Mouse (Mus musculus) lung, postnatal 0 days (tissue): ENCODE data around the gene Cideb. TPM values are rescaled to one million over a fixed set of nuclear protein-coding genes. Genes with fewer than 3 reads are reported as not detected.
A peak's percentile ranks its signal among the peaks of the same experiment; 100 is the strongest.

ENCODE experiments used
- ATAC-seq: fragments of 200-750 bp; cut with Nextera tagmentation; 2 replicates; pipeline ENCODE4 v1.8.0; 2017; ENCODE audit warnings: moderate library complexity
- DNase-seq: peaks from one replicate; pipeline ENCODE4 v3.0.0-alpha.2; 2016; ENCODE audit warnings: low spot score
- H3K27ac ChIP-seq: fragments of 300-500 bp; sonication (generic); 2 replicates; pipeline ENCODE4 v1.5.1; 2014; ENCODE audit warnings: antibody characterized with exemption, mild to moderate bottlenecking, low read length, mixed read lengths
- H3K27me3 ChIP-seq: fragments of 300-500 bp; sonication (generic); replicated peaks from 2 replicates; pipeline ENCODE4 v1.6.1; 2014; ENCODE audit warnings: low read length, mixed read lengths; ENCODE audit not compliant: insufficient read depth
- H3K36me3 ChIP-seq: fragments of 300-500 bp; sonication (generic); 2 replicates; pipeline ENCODE4 v1.6.1; 2014; ENCODE audit warnings: low read length, mixed read lengths; ENCODE audit not compliant: insufficient read depth
- H3K4me1 ChIP-seq: fragments of 300-500 bp; sonication (generic); 2 replicates; pipeline ENCODE4 v1.6.1; 2014; ENCODE audit warnings: antibody characterized with exemption, low read depth, low read length, mixed read lengths; ENCODE audit not compliant: insufficient read depth
- H3K4me2 ChIP-seq: fragments of 300-500 bp; sonication (generic); replicated peaks from 2 replicates; pipeline ENCODE4 v1.6.1; 2014; ENCODE audit warnings: low read depth, mild to moderate bottlenecking, low read length, moderate library complexity, mixed read lengths
- H3K4me3 ChIP-seq: fragments of 300-500 bp; sonication (generic); 2 replicates; pipeline ENCODE4 v1.5.1; 2014; ENCODE audit warnings: low read depth, low read length
- H3K9ac ChIP-seq: fragments of 300-500 bp; sonication (generic); replicated peaks from 2 replicates; pipeline ENCODE4 v1.6.1; 2014; ENCODE audit warnings: low read depth, mild to moderate bottlenecking
- H3K9me3 ChIP-seq: fragments of 300-500 bp; sonication (generic); 2 replicates; pipeline ENCODE4 v1.6.1; 2016; ENCODE audit warnings: low read length, mixed read lengths
- CTCF ChIP-seq: IDR thresholded peaks from 2 replicates; pipeline ENCODE4 v1.5.1; 2016; ENCODE audit warnings: antibody characterized with exemption, mild to moderate bottlenecking
- EP300 ChIP-seq: IDR thresholded peaks from 2 replicates; pipeline ENCODE4 v1.6.1; 2016; ENCODE audit warnings: antibody characterized with exemption, mild to moderate bottlenecking, control low read depth
- WGBS: fragments of 180-500 bp; shearing (Covaris S2); extraction: QIAGEN DNeasy Blood & Tissue Kit; methylation state at CpG from one replicate; pipeline ENCODE4 v1.1.7; 2014; 5-methylcytosine and 5-hydroxymethylcytosine counted together
- polyA plus RNA-seq: library from polyadenylated mRNA; unstranded; fragments of >200 nt; fragmentation: Nextera tagmentation; extraction: Ambion mirVana; gene quantifications from 2 replicates; pipeline ENCODE4 v1.2.1, GENCODE M21; 2015

The Cideb gene
- polyA plus RNA-seq, 1 experiment from 2014 or later: 1.3 TPM

DNA sequence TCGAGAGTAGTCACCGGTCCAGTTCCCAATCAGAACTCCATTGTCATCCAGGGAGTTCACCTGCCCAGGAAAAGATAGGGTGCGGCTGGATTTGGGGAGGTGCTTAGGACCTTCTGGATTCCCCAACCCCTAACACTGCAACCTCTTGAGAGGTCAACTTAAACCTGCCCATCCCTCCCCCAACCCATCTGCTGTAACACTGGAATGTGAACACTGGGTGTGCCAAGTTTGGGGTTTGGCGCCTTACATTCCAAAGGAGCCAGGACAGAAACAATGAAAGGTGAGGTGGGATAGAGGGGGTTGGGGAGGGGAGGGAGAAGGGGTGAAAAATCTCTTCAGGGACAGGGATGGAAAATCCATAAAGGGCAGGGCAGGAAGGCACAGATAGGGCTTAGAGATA, 48.7 kb downstream of the Cideb start:
- Histone ChIP-seq H3K27ac (no peak overlapping the region), H3K9ac (no peak overlapping the region), H3K27me3 (no peaks in the 10 kb centered on the region), H3K4me2 (no peak overlapping the region), H3K36me3 (no peaks in the 10 kb centered on the region), H3K9me3 (no peaks in the 10 kb centered on the region), H3K4me1 (peaks cover 10% of the 10 kb centered on the region; the same call in 1 of the 2 replicates), H3K4me3 (no peak overlapping the region)
- 70% methylated on average over 4 of the region's 4 CpGs for WGBS
- TF ChIP-seq EP300: no peak
- TF ChIP-seq CTCF: no peak
- no peak for DNase-seq
- ATAC-seq: no peak

GRCm38 (mm10) chr14:55707397-55707796, 50.9 kb downstream of the Cideb start:
- ATAC-seq: no peak
- no peaks in the 10 kb centered on the region for H3K27me3 ChIP-seq
- H3K9me3 ChIP-seq: no peaks in the 10 kb centered on the region
- WGBS: 72% methylated on average over 5 of the region's 5 CpGs
- no peak overlapping the region for H3K4me2 ChIP-seq
- no peak overlapping the region for H3K4me3 ChIP-seq
- no peak for DNase-seq
- H3K27ac ChIP-seq: no peak overlapping the region
- H3K9ac ChIP-seq: no peak overlapping the region
- H3K4me1 ChIP-seq: peaks cover under 1% of the 10 kb centered on the region; the same call in 1 of the 2 replicates
- no peaks in the 10 kb centered on the region for H3K36me3 ChIP-seq
- TF ChIP-seq CTCF: no peak
- TF ChIP-seq EP300: no peak

- peak overlapping the region; percentile 60 for H3K27ac ChIP-seq
- H3K4me2 ChIP-seq: no peak overlapping the region
- H3K9me3 ChIP-seq: no peaks in the 10 kb centered on the region
- DNase-seq (peak; percentile 74), ATAC-seq (peak; percentile 84)
- no peak overlapping the region for H3K9ac ChIP-seq
- no peaks in the 10 kb centered on the region for H3K36me3 ChIP-seq
- H3K27me3 ChIP-seq: no peaks in the 10 kb centered on the region
- WGBS: 77% methylated on average over 8 of the region's 8 CpGs
- no peaks in the 10 kb centered on the region for H3K4me1 ChIP-seq
- H3K4me3 ChIP-seq: no peak overlapping the region
- TF ChIP-seq CTCF (no peak), EP300 (no peak)
These were observed 52.1 kb downstream of the Cideb start for GRCm38 (mm10) chr14:55706051-55706600.

Other genes with a start within 250 kb of the Cideb start
- gene Cpne6, start 248.0 kb downstream of the Cideb start, polyA plus RNA-seq: not detected in 2 replicates
- not detected in 2 replicates for gene Nrl, start 233.5 kb downstream of the Cideb start, polyA plus RNA-seq
- gene Pck2, start 218.2 kb downstream of the Cideb start, polyA plus RNA-seq: 37.4 and 37.6 TPM in 2 replicates
- 93.4 and 95.3 TPM in 2 replicates for gene Dcaf11, start 198.5 kb downstream of the Cideb start, polyA plus RNA-seq
- 1.8 and 2.3 TPM in 2 replicates for gene A730061H03Rik, start 198.1 kb downstream of the Cideb start, polyA plus RNA-seq
- 1.3 and 1.5 TPM in 2 replicates for gene Fitm1, start 182.8 kb downstream of the Cideb start, polyA plus RNA-seq
- 215 and 219 TPM in 2 replicates for gene Psme1, start 180.3 kb downstream of the Cideb start, polyA plus RNA-seq
- 18.3 and 18.9 TPM in 2 replicates for gene Emc9, start 173.2 kb downstream of the Cideb start, polyA plus RNA-seq
- 308 and 312 TPM in 2 replicates for gene Psme2, start 167.3 kb downstream of the Cideb start, polyA plus RNA-seq
- 17.4 and 24.1 TPM in 2 replicates for gene Rnf31, start 166.8 kb downstream of the Cideb start, polyA plus RNA-seq
- gene Irf9, start 154.9 kb downstream of the Cideb start, polyA plus RNA-seq: 26.2 and 29.5 TPM in 2 replicates
- gene Rec8, start 140.4 kb downstream of the Cideb start, polyA plus RNA-seq: 4.4 and 4.7 TPM in 2 replicates
- gene Ipo4, start 122.5 kb downstream of the Cideb start, polyA plus RNA-seq: 25.5 and 25.9 TPM in 2 replicates
- 1.2 and 2.0 TPM in 2 replicates for gene Gm49378, start 120.6 kb downstream of the Cideb start, polyA plus RNA-seq
- gene Tm9sf1, start 114.7 kb downstream of the Cideb start, polyA plus RNA-seq: 84.3 and 91.1 TPM in 2 replicates
- gene Tssk4, start 108.3 kb downstream of the Cideb start, polyA plus RNA-seq: 0.58 and 0.61 TPM in 2 replicates
- gene Mdp1, start 98.0 kb downstream of the Cideb start, polyA plus RNA-seq: 46.2 and 47.6 TPM in 2 replicates
- 34.0 and 38.6 TPM in 2 replicates for gene Gmpr2, start 86.5 kb downstream of the Cideb start, polyA plus RNA-seq
- gene Nedd8, start 86.3 kb downstream of the Cideb start, polyA plus RNA-seq: 369 and 396 TPM in 2 replicates
- gene Tinf2, start 76.6 kb downstream of the Cideb start, polyA plus RNA-seq: 18.8 and 19.9 TPM in 2 replicates
- gene Tgm1, start 44.5 kb downstream of the Cideb start, polyA plus RNA-seq: 14.2 and 20.6 TPM in 2 replicates
- gene Rabggta, start 36.2 kb downstream of the Cideb start, polyA plus RNA-seq: 31.4 and 32.5 TPM in 2 replicates
- 74.1 and 83.5 TPM in 2 replicates for gene Dhrs1, start 12.8 kb downstream of the Cideb start, polyA plus RNA-seq
- 16.2 and 19.5 TPM in 2 replicates for gene Nop9, start 12.8 kb downstream of the Cideb start, polyA plus RNA-seq
- 0.77 and 0.97 TPM in 2 replicates for gene Ltb4r2, start 3.0 kb upstream of the Cideb start, polyA plus RNA-seq
- 4.1 and 4.6 TPM in 2 replicates for gene Ltb4r1, start 7.5 kb upstream of the Cideb start, polyA plus RNA-seq
- 29.3 and 33.3 TPM in 2 replicates for gene Adcy4, start 25.6 kb upstream of the Cideb start, polyA plus RNA-seq
- 16.2 and 24.2 TPM in 2 replicates for gene Ripk3, start 30.4 kb upstream of the Cideb start, polyA plus RNA-seq
- gene Nfatc4, start 64.7 kb upstream of the Cideb start, polyA plus RNA-seq: 17.1 and 18.1 TPM in 2 replicates
- 4.2 and 4.7 TPM in 2 replicates for gene Nynrin, start 95.6 kb upstream of the Cideb start, polyA plus RNA-seq
- 0.26 and 0.44 TPM in 2 replicates for gene Cbln3, start 125.9 kb upstream of the Cideb start, polyA plus RNA-seq
- 10.1 and 11.7 TPM in 2 replicates for gene Khnyn, start 126.5 kb upstream of the Cideb start, polyA plus RNA-seq
- 43.0 and 46.3 TPM in 2 replicates for gene Sdr39u1, start 141.8 kb upstream of the Cideb start, polyA plus RNA-seq
- 7.6 and 10.4 TPM in 2 replicates for gene Cma1, start 186.2 kb upstream of the Cideb start, polyA plus RNA-seq
- not detected in 2 replicates for gene Cma2, start 192.5 kb upstream of the Cideb start, polyA plus RNA-seq